Mouse (Mus musculus): ENCODE data around the gene Gm10974. TPM values are rescaled to one million over a fixed set of nuclear protein-coding genes. Genes with fewer than 3 reads are reported as not detected.

The Gm10974 gene
- polyA plus RNA-seq, 1 experiment, result not detected

- Histone ChIP-seq H3K4me3 (ENCODE audit: insufficient read depth, low read depth, low read length) (no peak overlapping the region), H3K27me3 (replicated peaks; ENCODE audit: control insufficient read depth, insufficient read depth, low read length) (no peaks in the 10 kb centered on the region), H3K36me3 (ENCODE audit: control insufficient read depth, insufficient read depth, low read length) (no peaks in the 10 kb centered on the region), H3K4me1 (ENCODE audit: control insufficient read depth, insufficient read depth, low read length) (no peaks in the 10 kb centered on the region), H3K27ac (ENCODE audit: insufficient read depth, low read depth, low read length) (no peak overlapping the region)
- no peak for TF ChIP-seq CTCF (conservative IDR thresholded peaks at IDR 0.05; ENCODE audit: insufficient read depth, insufficient read length, low read depth, low read length)
- WGBS, result 85% methylated on average over 8 of the region's 8 CpGs
- no peak for DNase-seq
Observed at GRCm38 (mm10) chr7:66332340-66332739, 33.4 kb upstream of the Gm10974 start.

- DNase-seq, result no peak
- H3K36me3 ChIP-seq (ENCODE audit: control insufficient read depth, insufficient read depth, low read length), result no peaks in the 10 kb centered on the region
- no peak overlapping the region for H3K4me3 ChIP-seq (ENCODE audit: insufficient read depth, low read depth, low read length)
- WGBS, result 95% methylated on average over 4 of the region's 4 CpGs
- TF ChIP-seq POLR2A (IDR thresholded peaks at IDR 0.05; ENCODE audit: low read depth, low read length) (no peak), CTCF (conservative IDR thresholded peaks at IDR 0.05; ENCODE audit: insufficient read depth, insufficient read length, low read depth, low read length) (no peak)
- no peak overlapping the region for H3K27ac ChIP-seq (ENCODE audit: insufficient read depth, low read depth, low read length)
- H3K27me3 ChIP-seq (replicated peaks; ENCODE audit: control insufficient read depth, insufficient read depth, low read length), result no peaks in the 10 kb centered on the region
- no peaks in the 10 kb centered on the region for H3K4me1 ChIP-seq (ENCODE audit: control insufficient read depth, insufficient read depth, low read length)
Observed at GRCm38 (mm10) chr7:66333906-66334500, 31.7 kb upstream of the Gm10974 start.

- TF ChIP-seq CTCF (conservative IDR thresholded peaks at IDR 0.05; ENCODE audit: insufficient read depth, insufficient read length, low read depth, low read length) (no peak), POLR2A (IDR thresholded peaks at IDR 0.05; ENCODE audit: low read depth, low read length) (no peak)
- no peak for DNase-seq
- WGBS, result 74% methylated on average over 2 of the region's 2 CpGs
- Histone ChIP-seq H3K27me3 (replicated peaks; ENCODE audit: control insufficient read depth, insufficient read depth, low read length) (no peaks in the 10 kb centered on the region), H3K4me3 (ENCODE audit: insufficient read depth, low read depth, low read length) (no peak overlapping the region), H3K27ac (ENCODE audit: insufficient read depth, low read depth, low read length) (no peak overlapping the region), H3K4me1 (ENCODE audit: control insufficient read depth, insufficient read depth, low read length) (no peaks in the 10 kb centered on the region), H3K36me3 (ENCODE audit: control insufficient read depth, insufficient read depth, low read length) (no peaks in the 10 kb centered on the region)
Observed at GRCm38 (mm10) chr7:66336955-66337354, 28.8 kb upstream of the Gm10974 start.

GRCm38 (mm10) chr7:66339625-66340024 is 26.1 kb upstream of the Gm10974 start:
- 34% methylated on average over 5 of the region's 5 CpGs for WGBS
- TF ChIP-seq POLR2A (IDR thresholded peaks at IDR 0.05; ENCODE audit: low read depth, low read length) (no peak), CTCF (conservative IDR thresholded peaks at IDR 0.05; ENCODE audit: insufficient read depth, insufficient read length, low read depth, low read length) (no peak)
- Histone ChIP-seq H3K36me3 (ENCODE audit: control insufficient read depth, insufficient read depth, low read length) (no peaks in the 10 kb centered on the region), H3K27ac (ENCODE audit: insufficient read depth, low read depth, low read length) (peak overlapping the region; percentile 65), H3K4me1 (ENCODE audit: control insufficient read depth, insufficient read depth, low read length) (no peaks in the 10 kb centered on the region; the same call in 1 of the 2 replicates), H3K4me3 (ENCODE audit: insufficient read depth, low read depth, low read length) (no peak overlapping the region), H3K27me3 (replicated peaks; ENCODE audit: control insufficient read depth, insufficient read depth, low read length) (no peaks in the 10 kb centered on the region)
- DNase-seq, result peak; percentile 36

DNA sequence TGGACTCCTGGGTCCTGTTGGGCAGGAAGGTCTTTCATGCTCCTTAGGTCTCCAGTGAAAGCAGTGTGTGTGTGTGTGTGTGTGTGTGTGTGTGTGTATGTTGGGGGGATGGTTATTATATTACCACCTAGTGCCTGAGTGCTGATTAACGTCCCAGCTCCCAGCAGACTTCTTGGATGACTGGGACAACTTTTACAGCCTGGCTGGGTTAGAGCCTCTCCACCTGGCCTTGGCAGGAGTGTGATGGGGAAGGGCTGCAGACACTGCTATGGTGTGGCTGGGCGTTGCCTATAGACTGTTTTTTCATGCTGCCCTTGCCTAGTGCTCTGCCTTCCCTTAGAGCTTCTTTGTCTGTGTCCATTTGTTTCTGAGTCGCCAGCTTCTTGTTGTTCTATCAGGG is 25.7 kb upstream of the Gm10974 start:
- WGBS, result 53% methylated on average over 3 of the region's 3 CpGs
- Histone ChIP-seq H3K27ac (ENCODE audit: insufficient read depth, low read depth, low read length) (peak overlapping the region; percentile 65), H3K27me3 (replicated peaks; ENCODE audit: control insufficient read depth, insufficient read depth, low read length) (no peaks in the 10 kb centered on the region), H3K36me3 (ENCODE audit: control insufficient read depth, insufficient read depth, low read length) (no peaks in the 10 kb centered on the region), H3K4me1 (ENCODE audit: control insufficient read depth, insufficient read depth, low read length) (no peaks in the 10 kb centered on the region; the same call in 1 of the 2 replicates), H3K4me3 (ENCODE audit: insufficient read depth, low read depth, low read length) (no peak overlapping the region)
- no peak for TF ChIP-seq CTCF (conservative IDR thresholded peaks at IDR 0.05; ENCODE audit: insufficient read depth, insufficient read length, low read depth, low read length)
- no peak for TF ChIP-seq POLR2A (IDR thresholded peaks at IDR 0.05; ENCODE audit: low read depth, low read length)
- no peak for DNase-seq

- Histone ChIP-seq H3K4me1 (ENCODE audit: control insufficient read depth, insufficient read depth, low read length) (peaks cover 3% of the 10 kb centered on the region; the same call in 1 of the 2 replicates), H3K36me3 (ENCODE audit: control insufficient read depth, insufficient read depth, low read length) (no peaks in the 10 kb centered on the region), H3K4me3 (ENCODE audit: insufficient read depth, low read depth, low read length) (no peak overlapping the region), H3K27ac (ENCODE audit: insufficient read depth, low read depth, low read length) (no peak overlapping the region), H3K27me3 (replicated peaks; ENCODE audit: control insufficient read depth, insufficient read depth, low read length) (no peaks in the 10 kb centered on the region)
- DNase-seq, result peak; percentile 67
- 49% methylated on average over 4 of the region's 4 CpGs for WGBS
- no peak for TF ChIP-seq POLR2A (IDR thresholded peaks at IDR 0.05; ENCODE audit: low read depth, low read length)
- TF ChIP-seq CTCF (conservative IDR thresholded peaks at IDR 0.05; ENCODE audit: insufficient read depth, insufficient read length, low read depth, low read length), result peak; percentile 63
Observed at GRCm38 (mm10) chr7:66342323-66342722, 23.4 kb upstream of the Gm10974 start.

GRCm38 (mm10) chr7:66342831-66343230 is 22.9 kb upstream of the Gm10974 start:
- DNase-seq, result no peak
- WGBS, result 75% methylated on average over 6 of the region's 6 CpGs
- H3K36me3 ChIP-seq (ENCODE audit: control insufficient read depth, insufficient read depth, low read length), result no peaks in the 10 kb centered on the region
- peaks cover 3% of the 10 kb centered on the region; the same call in 1 of the 2 replicates for H3K4me1 ChIP-seq (ENCODE audit: control insufficient read depth, insufficient read depth, low read length)
- no peaks in the 10 kb centered on the region for H3K27me3 ChIP-seq (replicated peaks; ENCODE audit: control insufficient read depth, insufficient read depth, low read length)
- no peak for TF ChIP-seq POLR2A (IDR thresholded peaks at IDR 0.05; ENCODE audit: low read depth, low read length)
- no peak for TF ChIP-seq CTCF (conservative IDR thresholded peaks at IDR 0.05; ENCODE audit: insufficient read depth, insufficient read length, low read depth, low read length)
- no peak overlapping the region for H3K4me3 ChIP-seq (ENCODE audit: insufficient read depth, low read depth, low read length)
- H3K27ac ChIP-seq (ENCODE audit: insufficient read depth, low read depth, low read length), result peak overlapping the region; percentile 32; the same call in 1 of the 2 replicates
